Mouse (Mus musculus) spleen, postnatal 4 days (tissue): ENCODE data around the gene Pdia5.

ENCODE experiments used
- DNase-seq, 2 experiments: peaks; one replicate each; pipeline ENCODE4 v3.0.0; 2022; ENCODE audit warnings: low spot score in 2 of 2

The Pdia5 gene

DNA sequence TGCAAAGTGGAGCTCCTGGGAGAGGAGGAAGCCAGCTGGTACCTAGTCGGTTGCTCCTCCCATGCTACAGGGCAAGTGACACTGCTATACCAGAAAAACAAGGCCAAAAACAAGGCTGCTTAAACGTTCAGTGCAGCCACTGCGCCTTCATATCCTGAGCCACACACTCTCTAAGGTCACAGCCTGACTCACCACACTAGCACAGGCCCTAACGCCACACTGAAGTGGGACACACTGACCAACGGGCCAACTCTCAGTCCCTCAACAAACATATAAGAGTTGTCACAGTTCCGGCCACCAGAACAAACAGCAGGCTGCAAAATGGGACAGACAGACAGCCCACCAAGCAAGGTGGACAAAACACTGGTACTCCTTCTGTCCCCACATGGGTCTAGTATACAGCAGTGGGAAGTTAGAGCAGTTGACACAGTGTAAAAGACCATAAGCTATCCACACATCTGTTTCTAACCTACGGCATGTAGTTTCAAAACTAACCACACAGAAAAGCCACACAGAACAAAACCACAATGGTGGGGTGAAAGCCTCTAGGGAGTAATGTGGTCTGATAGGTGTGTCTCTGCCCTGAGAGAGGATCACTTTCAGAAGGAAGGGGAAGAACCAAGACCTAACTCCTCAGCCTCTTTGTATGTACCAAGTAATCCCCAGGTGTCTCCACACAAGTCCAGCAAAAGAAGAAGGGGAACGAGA lies 6.0 kb downstream of the Pdia5 start:
- DNase-seq: no peak

DNA sequence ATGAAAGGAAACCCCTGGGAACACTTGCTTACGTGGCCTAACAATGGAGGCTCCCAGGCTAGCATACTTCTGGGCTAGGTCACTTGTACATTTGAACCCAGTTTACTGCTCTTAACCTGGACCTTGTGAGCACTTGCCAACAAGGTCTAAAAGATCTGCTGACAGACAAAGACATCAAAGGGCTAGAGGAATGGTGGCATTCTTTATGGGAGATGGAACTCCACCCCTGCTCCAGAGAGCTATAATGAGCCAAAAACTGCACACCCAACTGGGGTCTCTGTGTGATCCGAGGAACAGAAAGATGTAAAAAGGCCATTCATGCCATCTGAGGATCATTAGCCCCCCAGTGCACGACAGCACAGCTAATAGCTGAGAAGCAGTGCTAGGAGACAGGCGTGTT lies 6.6 kb downstream of the Pdia5 start:
- DNase-seq: no peak

DNA sequence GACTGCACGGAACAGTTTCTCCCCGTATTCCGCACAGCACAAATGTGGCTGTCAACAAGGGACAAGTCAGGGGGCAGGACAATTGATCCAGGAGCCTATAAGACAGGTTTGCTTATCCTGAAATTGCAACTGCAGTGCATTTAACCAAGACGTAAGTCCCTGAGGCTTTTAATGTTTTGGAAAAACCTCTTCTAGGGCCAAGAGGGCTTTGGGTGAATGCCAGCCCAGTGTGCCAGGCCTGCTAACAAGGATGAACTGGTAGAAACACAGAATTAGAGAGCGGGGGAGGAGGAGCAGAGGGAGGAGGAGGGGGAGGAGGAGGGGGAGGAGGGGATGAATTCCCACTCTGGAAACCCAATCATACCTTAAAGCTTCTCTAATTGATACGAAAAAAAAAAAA lies 11.4 kb downstream of the Pdia5 start:
- DNase-seq: no peak

DNA sequence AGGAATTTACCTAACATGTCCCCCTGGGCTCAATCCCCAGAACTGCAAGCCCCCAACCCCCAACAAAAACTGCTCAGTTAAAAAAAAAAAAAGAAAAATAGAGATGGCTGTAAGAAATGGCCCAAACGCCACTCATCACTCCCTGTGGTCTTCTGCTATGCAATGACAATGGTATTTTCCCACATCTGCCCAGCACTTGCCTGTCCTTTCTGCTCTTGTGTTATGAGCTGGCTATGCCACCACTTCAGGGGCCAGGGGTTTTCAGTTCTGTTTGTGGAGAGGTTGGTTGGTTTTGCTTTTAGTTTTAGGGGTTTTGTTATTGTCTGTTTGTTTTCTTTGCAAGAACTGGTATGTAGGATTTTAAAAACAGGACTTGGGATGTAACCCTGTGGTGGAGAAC lies 13.4 kb downstream of the Pdia5 start:
- no peak for DNase-seq

GRCm38 (mm10) chr16:35472569-35473275 lies 18.0 kb downstream of the Pdia5 start:
- no peak for DNase-seq

DNA sequence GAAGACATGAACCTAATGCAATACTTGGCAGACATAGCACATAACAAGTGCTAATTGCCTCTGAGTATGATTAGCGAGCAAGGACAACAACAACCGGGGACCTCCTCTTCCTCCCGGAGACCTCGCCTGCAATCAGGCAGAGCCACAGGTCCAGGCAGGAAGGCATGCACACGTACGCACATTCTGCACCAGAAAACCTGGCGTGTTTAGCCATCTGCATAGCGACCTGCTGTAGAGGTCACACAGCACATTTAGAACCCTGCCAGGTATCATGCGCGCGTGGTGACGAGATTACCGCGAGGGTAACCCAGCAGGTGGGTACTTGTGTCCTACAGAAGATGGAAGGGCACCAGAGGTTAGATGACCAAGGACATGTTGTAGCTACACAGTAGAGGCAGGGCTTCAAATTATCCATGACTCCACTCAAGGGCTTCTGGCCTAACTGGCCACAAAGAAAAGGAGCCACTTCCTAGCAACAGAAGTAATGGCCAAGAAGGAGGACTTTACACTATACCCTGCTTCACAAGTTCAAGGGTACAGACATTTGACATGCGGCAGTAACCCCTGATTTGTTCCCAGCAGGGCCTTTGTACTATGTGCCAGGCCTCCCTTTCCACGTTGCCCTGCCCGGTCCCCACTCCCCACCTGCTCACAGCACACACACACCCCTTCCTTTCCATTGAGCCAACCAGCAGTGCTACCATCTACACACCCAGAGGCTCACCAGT lies 18.7 kb downstream of the Pdia5 start:
- no peak for DNase-seq

- DNase-seq: no peak
These were observed 19.7 kb downstream of the Pdia5 start for GRCm38 (mm10) chr16:35470983-35471382.

DNA sequence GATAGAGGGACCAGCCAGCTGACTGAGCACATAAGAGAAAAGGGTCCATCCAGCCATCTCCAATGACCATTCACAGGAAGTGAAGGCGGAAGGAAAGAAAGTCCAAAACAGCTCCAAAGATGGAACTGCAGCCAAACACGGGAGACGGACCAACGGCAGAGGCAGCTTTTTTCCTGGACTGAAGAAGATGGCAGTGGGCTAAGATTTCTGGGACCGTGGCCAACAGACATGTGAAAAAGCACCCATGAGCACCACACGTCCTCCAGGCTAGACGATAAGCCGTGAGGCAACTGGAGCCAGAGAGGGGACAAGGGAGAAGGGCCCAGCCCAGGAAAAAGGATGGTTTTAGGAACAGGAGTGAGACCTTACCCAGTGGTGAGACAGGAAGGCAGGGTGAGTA lies 20.6 kb downstream of the Pdia5 start:
- no peak for DNase-seq

- DNase-seq: no peak
These were observed 21.7 kb downstream of the Pdia5 start for GRCm38 (mm10) chr16:35469016-35469415.

DNA sequence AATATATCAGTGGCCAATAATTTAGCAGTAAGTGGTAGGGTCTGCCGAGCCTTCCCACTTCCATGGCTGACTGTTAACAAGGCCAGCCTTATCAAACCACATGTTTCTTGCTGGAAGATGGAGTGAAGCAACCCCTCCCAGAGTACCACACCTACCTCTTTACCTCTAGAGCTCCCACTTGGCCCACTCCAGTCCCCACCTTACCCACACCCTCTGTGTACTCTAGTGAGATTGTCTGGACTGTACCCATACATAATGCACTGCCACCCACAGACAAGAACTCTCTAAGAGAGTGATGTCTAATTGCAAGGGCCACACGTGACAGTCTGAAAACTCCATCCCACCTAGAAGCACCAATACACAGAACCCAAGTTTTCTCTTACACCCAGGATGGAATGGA lies 23.6 kb downstream of the Pdia5 start:
- DNase-seq: no peak

GRCm38 (mm10) chr16:35465808-35466351 lies 24.8 kb downstream of the Pdia5 start:
- no peak for DNase-seq

- no peak for DNase-seq
These were observed 25.9 kb downstream of the Pdia5 start for GRCm38 (mm10) chr16:35464686-35465308.

DNA sequence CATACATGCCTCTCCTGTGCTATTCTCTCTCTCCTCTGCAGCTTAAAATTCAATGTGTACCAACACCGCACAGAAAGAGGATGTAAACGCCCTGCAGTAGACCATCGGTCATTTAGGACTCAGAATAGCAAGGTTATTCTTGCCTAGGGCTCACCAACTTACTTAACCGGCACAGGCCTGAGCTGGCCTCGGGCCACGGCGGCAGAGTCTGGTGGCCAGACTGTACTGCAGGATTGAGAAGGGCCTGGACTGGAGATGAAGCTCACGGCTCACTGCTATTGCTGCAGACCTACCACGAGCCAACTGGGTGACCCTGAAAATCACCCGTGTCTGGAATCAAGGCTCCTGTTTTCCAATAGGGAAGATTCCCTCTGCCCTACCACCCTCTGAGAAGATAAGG lies 27.0 kb downstream of the Pdia5 start:
- no peak for DNase-seq

GRCm38 (mm10) chr16:35462955-35463354 lies 27.7 kb downstream of the Pdia5 start:
- no peak for DNase-seq

- no peak for DNase-seq
These were observed 31.1 kb downstream of the Pdia5 start for GRCm38 (mm10) chr16:35459584-35459983.

GRCm38 (mm10) chr16:35458297-35458696 lies 32.4 kb downstream of the Pdia5 start:
- DNase-seq: no peak

DNA sequence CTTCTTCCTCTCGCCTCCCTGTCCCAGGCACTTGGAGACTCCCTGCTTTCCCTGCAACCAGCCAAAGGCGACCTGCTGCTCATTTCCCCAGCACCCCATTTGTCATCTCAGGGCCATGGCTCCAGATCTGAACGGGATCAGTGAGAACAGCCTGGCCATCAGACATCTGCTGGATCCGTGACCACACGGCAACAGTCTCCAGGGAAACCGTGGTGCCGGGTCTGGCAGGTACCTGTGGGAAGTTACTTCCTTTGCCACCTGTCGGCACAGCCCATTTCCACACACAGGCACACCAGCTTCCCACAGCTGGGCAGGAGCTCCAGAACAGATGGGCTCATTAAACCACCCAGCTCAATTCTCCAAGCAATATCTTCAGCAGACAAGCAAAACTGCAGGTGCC lies 33.2 kb downstream of the Pdia5 start:
- no peak for DNase-seq

GRCm38 (mm10) chr16:35457011-35457419 lies 33.7 kb downstream of the Pdia5 start:
- no peak for DNase-seq

- DNase-seq: no peak
These were observed 34.4 kb downstream of the Pdia5 start for GRCm38 (mm10) chr16:35456305-35456704.

- no peak for DNase-seq
These were observed 34.9 kb downstream of the Pdia5 start for GRCm38 (mm10) chr16:35455822-35456221.

DNA sequence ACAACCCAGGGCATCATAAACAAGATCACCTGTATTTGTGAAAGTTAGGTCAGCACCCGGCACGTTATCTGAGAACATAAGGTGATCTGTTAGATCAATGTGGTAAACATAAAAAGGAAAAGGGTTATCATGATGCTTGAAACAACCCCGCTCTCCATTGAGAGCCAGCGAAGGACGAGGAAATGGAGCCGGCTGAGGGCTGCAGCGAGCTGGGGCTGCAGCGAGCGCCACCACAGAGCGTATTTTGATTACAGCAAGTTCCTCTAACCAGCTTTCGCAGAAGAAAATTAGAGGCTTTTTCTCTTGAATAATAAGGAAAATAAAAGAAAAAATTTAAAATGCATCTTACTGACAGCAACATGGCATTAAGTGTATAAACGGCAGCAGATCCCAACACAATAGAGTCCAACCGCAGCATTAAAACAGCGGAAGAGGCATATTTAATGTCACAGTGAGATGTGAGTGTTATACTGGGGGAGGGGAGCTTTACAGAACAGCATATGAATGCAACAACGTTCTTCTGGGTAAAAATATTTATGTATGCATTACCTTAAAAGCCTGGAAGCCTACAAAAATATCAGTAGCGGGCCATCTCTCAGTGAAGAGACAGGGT lies 40.5 kb downstream of the Pdia5 start:
- no peak for DNase-seq

DNA sequence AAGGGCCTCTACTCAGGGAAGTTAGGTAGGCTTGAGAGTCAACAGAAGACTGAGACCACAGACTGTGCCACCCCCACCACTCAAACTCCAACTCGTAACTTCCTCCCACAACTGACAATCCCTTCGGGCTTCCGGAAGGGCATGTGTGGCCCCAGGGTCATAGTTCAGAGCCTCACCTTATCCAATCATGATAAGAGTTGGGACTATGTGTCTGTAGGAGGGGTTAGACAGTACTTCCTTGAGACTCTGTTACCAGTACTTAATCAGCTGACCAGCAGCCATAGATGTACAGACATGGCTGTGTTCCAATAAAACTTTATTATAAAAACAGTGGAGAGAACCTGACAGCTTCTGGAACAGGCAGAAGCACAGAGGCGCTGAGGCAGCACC lies 48.7 kb downstream of the Pdia5 start:
- no peak for DNase-seq
